Mouse (Mus musculus) fat pad, adult 2 months (tissue): Measurements from ENCODE around the gene Ngrn.

ENCODE experiments used
- DNase-seq: peaks from one replicate; pipeline ENCODE4 v3.0.0-alpha.2; 2011; ENCODE audit warnings: low read depth, low spot score; ENCODE audit errors: extremely low read depth

Ngrn gene

GRCm38 (mm10) chr7:80257706-80258105, 3.3 kb upstream of the Ngrn start:
- no peak for DNase-seq

- no peak for DNase-seq
Measured at GRCm38 (mm10) chr7:80261372-80261990, 466 bp downstream of the Ngrn start.

GRCm38 (mm10) chr7:80264606-80265005, 3.6 kb downstream of the Ngrn start:
- DNase-seq, result no peak

GRCm38 (mm10) chr7:80267764-80268163, 6.7 kb downstream of the Ngrn start:
- DNase-seq, result no peak

- no peak for DNase-seq
Measured at GRCm38 (mm10) chr7:80268897-80269750, 8.1 kb downstream of the Ngrn start, which contains the start of gene Vps33b. Gene Vps33b (plus strand): TSS chr7:80269649.

- no peak for DNase-seq
Measured at GRCm38 (mm10) chr7:80269751-80270255, 8.8 kb downstream of the Ngrn start.

GRCm38 (mm10) chr7:80273456-80273855, 12.4 kb downstream of the Ngrn start:
- DNase-seq, result no peak

- no peak for DNase-seq
Measured at GRCm38 (mm10) chr7:80276374-80276773, 15.4 kb downstream of the Ngrn start.

- no peak for DNase-seq
Measured at GRCm38 (mm10) chr7:80280032-80280431, 19.0 kb downstream of the Ngrn start.

- DNase-seq, result no peak
Measured at GRCm38 (mm10) chr7:80280998-80281397, 20.0 kb downstream of the Ngrn start.

- DNase-seq, result no peak
Measured at GRCm38 (mm10) chr7:80281646-80282045, 20.6 kb downstream of the Ngrn start.

- DNase-seq, result no peak
Measured at GRCm38 (mm10) chr7:80283226-80283918, 22.4 kb downstream of the Ngrn start.

GRCm38 (mm10) chr7:80284391-80284790, 23.4 kb downstream of the Ngrn start:
- no peak for DNase-seq

- DNase-seq, result no peak
Measured at GRCm38 (mm10) chr7:80285725-80286124, 24.7 kb downstream of the Ngrn start.

GRCm38 (mm10) chr7:80287736-80288135, 26.7 kb downstream of the Ngrn start:
- no peak for DNase-seq

- DNase-seq, result peak; percentile 68
Measured at GRCm38 (mm10) chr7:80294062-80294763, 33.2 kb downstream of the Ngrn start, which contains the start of gene Prc1. Gene Prc1 (plus strand): TSS chr7:80294450.

- DNase-seq, result no peak
Measured at GRCm38 (mm10) chr7:80294764-80295648, 34.0 kb downstream of the Ngrn start.

- DNase-seq, result no peak
Measured at GRCm38 (mm10) chr7:80296462-80296861, 35.4 kb downstream of the Ngrn start.

GRCm38 (mm10) chr7:80297041-80297440, 36.0 kb downstream of the Ngrn start:
- DNase-seq, result no peak

GRCm38 (mm10) chr7:80298754-80299153, 37.7 kb downstream of the Ngrn start:
- DNase-seq, result no peak
